Mouse (Mus musculus) MEL (cell line): ENCODE measurements around the gene Rag2. TPM values are rescaled to one million over a fixed set of nuclear protein-coding genes. Genes with fewer than 3 reads are reported as not detected.

Experiments
- DNase-seq: peaks from one replicate; pipeline ENCODE4 v3.0.0; 2011; ENCODE audit warnings: low read depth, low spot score
- H3K27ac ChIP-seq: 2 replicates; pipeline ENCODE4 v1.5.1; 2012; ENCODE audit warnings: low read depth, mild to moderate bottlenecking, control low read depth, low read length, moderate library complexity; ENCODE audit not compliant: control insufficient read depth
- H3K27me3 ChIP-seq, 2 experiments: fragments of 150-350 bp in 1 of 2; sonication (generic) in 1 of 2; 2 replicates each; pipeline ENCODE4 v1.6.1; 2012; ENCODE audit warnings: low read length in 2 of 2, mild to moderate bottlenecking in 2 of 2, improper control_type of control experiment in 1 of 2, moderate library complexity in 1 of 2; ENCODE audit not compliant: insufficient read depth in 2 of 2, control insufficient read depth in 1 of 2
- H3K36me3 ChIP-seq, 2 experiments: 2 replicates each; pipeline ENCODE4 v1.6.1; 2012 to 2014; ENCODE audit warnings: low read length in 2 of 2, improper control_type of control experiment in 1 of 2, inconsistent platforms in 1 of 2, mild to moderate bottlenecking in 1 of 2; ENCODE audit not compliant: insufficient read depth in 2 of 2, control insufficient read depth in 1 of 2
- H3K4me1 ChIP-seq, 2 experiments: fragments of 150-350 bp in 1 of 2; sonication (generic) in 1 of 2; 2 replicates each; pipeline ENCODE4 v1.6.1; 2012; ENCODE audit warnings: low read length in 2 of 2, improper control_type of control experiment in 1 of 2, mild to moderate bottlenecking in 1 of 2; ENCODE audit not compliant: insufficient read depth in 2 of 2, control insufficient read depth in 1 of 2
- H3K4me3 ChIP-seq, 2 experiments: fragments of 150-350 bp in 1 of 2; sonication (generic) in 1 of 2; 2 replicates each; pipeline ENCODE4 v1.5.1; 2012; ENCODE audit warnings: low read depth in 2 of 2, low read length in 2 of 2, mild to moderate bottlenecking in 2 of 2, moderate library complexity in 2 of 2, control low read depth in 1 of 2, improper control_type of control experiment in 1 of 2; ENCODE audit not compliant: control insufficient read depth in 1 of 2, insufficient read depth in 1 of 2
- H3K79me2 ChIP-seq: 2 replicates; pipeline ENCODE4 v1.6.1; 2012; ENCODE audit warnings: mild to moderate bottlenecking, low read length, moderate library complexity; ENCODE audit not compliant: control insufficient read depth, poor library complexity, insufficient read depth
- H3K9ac ChIP-seq: 2 replicates; pipeline ENCODE4 v1.6.1; 2012; ENCODE audit warnings: low read depth, mild to moderate bottlenecking, control low read depth, low read length, moderate library complexity; ENCODE audit not compliant: control insufficient read depth, poor library complexity, severe bottlenecking
- H3K9me3 ChIP-seq: fragments of 150-350 bp; sonication (generic); replicated peaks from 2 replicates; pipeline ENCODE4 v1.6.1; 2012; ENCODE audit warnings: mild to moderate bottlenecking, low read length, improper control_type of control experiment, moderate library complexity; ENCODE audit not compliant: insufficient read depth
- CHD1 ChIP-seq: IDR thresholded peaks from 2 replicates; pipeline ENCODE4 v1.6.1; 2012; ENCODE audit warnings: low read depth, mild to moderate bottlenecking, inconsistent platforms, low read length, improper control_type of control experiment
- E2F4 ChIP-seq: IDR thresholded peaks from 2 replicates; pipeline ENCODE4 v1.6.1; 2011; ENCODE audit warnings: low read depth, low read length, improper control_type of control experiment, borderline replicate concordance
- ELF1 ChIP-seq: IDR thresholded peaks from 2 replicates; pipeline ENCODE4 v1.6.1; 2014; ENCODE audit warnings: low read depth, mild to moderate bottlenecking, inconsistent platforms, low read length, improper control_type of control experiment, moderate library complexity
- EP300 ChIP-seq, 2 experiments: IDR thresholded peaks; 2 replicates each; pipeline ENCODE4 v1.6.1; 2011; ENCODE audit warnings: improper control_type of control experiment in 2 of 2, low read length in 2 of 2, low read depth in 1 of 2, mild to moderate bottlenecking in 1 of 2
- ETS1 ChIP-seq: IDR thresholded peaks from 2 replicates; pipeline ENCODE4 v1.6.1; 2012; ENCODE audit warnings: low read depth, mild to moderate bottlenecking, inconsistent platforms, low read length, improper control_type of control experiment, moderate library complexity
- GABPA ChIP-seq: IDR thresholded peaks from 2 replicates; pipeline ENCODE4 v1.6.1; 2012; ENCODE audit warnings: low read depth, mild to moderate bottlenecking, inconsistent platforms, low read length, improper control_type of control experiment, moderate library complexity
- JUND ChIP-seq: IDR thresholded peaks from 2 replicates; pipeline ENCODE4 v1.6.1; 2011; ENCODE audit warnings: low read depth, mild to moderate bottlenecking, improper control_type of control experiment, low read length
- KAT2A ChIP-seq: conservative IDR thresholded peaks from 2 replicates; pipeline ENCODE4 v1.6.1; 2012; ENCODE audit warnings: low read depth, low read length, improper control_type of control experiment, inconsistent platforms
- MAFK ChIP-seq: IDR thresholded peaks from 2 replicates; pipeline ENCODE4 v1.6.1; 2011; ENCODE audit warnings: low read depth, mild to moderate bottlenecking, low read length, improper control_type of control experiment, borderline replicate concordance
- MAZ ChIP-seq: IDR thresholded peaks from 2 replicates; pipeline ENCODE4 v1.6.1; 2012; ENCODE audit warnings: low read depth, mild to moderate bottlenecking, inconsistent platforms, low read length, improper control_type of control experiment
- MEF2A ChIP-seq: IDR thresholded peaks from 2 replicates; pipeline ENCODE4 v1.6.1; 2014; ENCODE audit warnings: low read depth, mild to moderate bottlenecking, inconsistent platforms, low read length, improper control_type of control experiment; ENCODE audit not compliant: poor library complexity, insufficient replicate concordance, severe bottlenecking; ENCODE audit errors: extremely low read depth
- MXI1 ChIP-seq: IDR thresholded peaks from 2 replicates; pipeline ENCODE4 v1.6.1; 2011; ENCODE audit warnings: mild to moderate bottlenecking, low read depth, low read length, improper control_type of control experiment
- POLR2AphosphoS2 ChIP-seq: IDR thresholded peaks from 2 replicates; pipeline ENCODE4 v1.6.1; 2011; ENCODE audit warnings: low read length, improper control_type of control experiment
- POLR2AphosphoS5 ChIP-seq: IDR thresholded peaks from 2 replicates; pipeline ENCODE4 v1.6.1; 2012; ENCODE audit warnings: low read depth, borderline replicate concordance, mild to moderate bottlenecking, inconsistent platforms, low read length, moderate library complexity, mixed read lengths
- RAD21 ChIP-seq: IDR thresholded peaks from 2 replicates; pipeline ENCODE4 v1.6.1; 2011; ENCODE audit warnings: mild to moderate bottlenecking, low read depth, low read length, improper control_type of control experiment
- SIN3A ChIP-seq: IDR thresholded peaks from 2 replicates; pipeline ENCODE4 v1.6.1; 2012; ENCODE audit warnings: low read length, improper control_type of control experiment, inconsistent platforms
- TAL1 ChIP-seq: IDR thresholded peaks from 2 replicates; pipeline ENCODE4 v1.6.1; 2012; ENCODE audit warnings: mild to moderate bottlenecking, inconsistent platforms, low read length, moderate library complexity, mixed read lengths
- TBP ChIP-seq: IDR thresholded peaks from 2 replicates; pipeline ENCODE4 v1.8.0; 2011; ENCODE audit warnings: low read depth, low read length, improper control_type of control experiment
- TCF12 ChIP-seq: IDR thresholded peaks from 2 replicates; pipeline ENCODE4 v1.6.1; 2014; ENCODE audit warnings: low read depth, mild to moderate bottlenecking, inconsistent platforms, low read length, improper control_type of control experiment, moderate library complexity
- UBTF ChIP-seq: IDR thresholded peaks from 2 replicates; pipeline ENCODE4 v1.6.1; 2012; ENCODE audit warnings: low read depth, mild to moderate bottlenecking, inconsistent platforms, low read length, improper control_type of control experiment, moderate library complexity, borderline replicate concordance; ENCODE audit not compliant: insufficient read depth
- USF1 ChIP-seq: IDR thresholded peaks from 2 replicates; pipeline ENCODE4 v1.6.1; 2014; ENCODE audit warnings: low read depth, mild to moderate bottlenecking, inconsistent platforms, low read length, improper control_type of control experiment, moderate library complexity
- ZMIZ1 ChIP-seq: IDR thresholded peaks from 2 replicates; pipeline ENCODE4 v1.6.1; 2012; ENCODE audit warnings: low read depth, mild to moderate bottlenecking, inconsistent platforms, low read length, improper control_type of control experiment, moderate library complexity
- ZNF384 ChIP-seq: IDR thresholded peaks from 2 replicates; pipeline ENCODE4 v1.6.1; 2012; ENCODE audit warnings: low read depth, mild to moderate bottlenecking, inconsistent platforms, low read length, improper control_type of control experiment
- polyA plus RNA-seq, 2 experiments: library from polyadenylated mRNA; stranded (reverse) in 1 of 2; unstranded in 1 of 2; fragments of >175 nt in 1 of 2; fragments of >200 nt in 1 of 2; gene quantifications; 2 replicates each; pipeline versions ENCODE4 v1.2.1 to v1.2.4; 2012; ENCODE audit warnings: low replicate concordance in 2 of 2, low read depth in 1 of 2; ENCODE audit not compliant: insufficient read length in 2 of 2, insufficient read depth in 1 of 2, missing spikeins in 1 of 2
- total RNA-seq: library from RNA; depleted of rRNA; stranded (reverse); fragments of 300-350 nt; gene quantifications from 2 replicates; pipeline ENCODE4 v1.2.3, GENCODE M21; 2012; rRNA removed

Gene Rag2
- not detected in 2 replicates for total RNA-seq
- polyA plus RNA-seq, result not detected

GRCm38 (mm10) chr2:101624526-101624925 lies at the start of gene Rag2:
Rag2 (plus strand) TSS chr2:101624718.
- TF ChIP-seq JUND, result no peak
- TF ChIP-seq MAFK, result no peak
- TF ChIP-seq ZNF384, result no peak
- TF ChIP-seq POLR2AphosphoS5, result no peak
- no peak for TF ChIP-seq MAZ
- TF ChIP-seq TCF12, result no peak
- no peak for TF ChIP-seq RAD21
- TF ChIP-seq ELF1, result no peak
- no peak for TF ChIP-seq GABPA
- no peak for TF ChIP-seq ETS1
- TF ChIP-seq POLR2AphosphoS2, result no peak
- no peak for TF ChIP-seq E2F4
- no peak for TF ChIP-seq SIN3A
- TF ChIP-seq KAT2A, result no peak
- no peak for TF ChIP-seq ZMIZ1
- no peak for TF ChIP-seq TBP
- no peak for TF ChIP-seq UBTF
- no peak for DNase-seq
- H3K4me1 ChIP-seq, result peaks cover 7 to 18% of the 10 kb centered on the region in 2 experiments

GRCm38 (mm10) chr2:101577243-101577642 lies 47.3 kb upstream of the Rag2 start:
- no peaks in the 10 kb centered on the region for H3K27me3 ChIP-seq
- DNase-seq, result no peak
- H3K36me3 ChIP-seq, result peaks cover 0 to 13% of the 10 kb centered on the region in 2 experiments; a peak in 2 of 4 replicates
- H3K9ac ChIP-seq, result no peak overlapping the region
- H3K27ac ChIP-seq, result no peak overlapping the region
- no peaks in the 10 kb centered on the region for H3K79me2 ChIP-seq
- H3K4me1 ChIP-seq, result peaks cover 3 to 10% of the 10 kb centered on the region in 2 experiments
- no peak overlapping the region for H3K4me3 ChIP-seq
- no peaks in the 10 kb centered on the region for H3K9me3 ChIP-seq
- TF ChIP-seq POLR2AphosphoS2 (no peak), ETS1 (no peak), TBP (no peak), MXI1 (no peak), USF1 (no peak), EP300 (IDR thresholded peaks at IDR 0.05; ENCODE audit: low read depth in 1 of 2, low read length in 2 of 2) (no peak), UBTF (no peak), MEF2A (no peak), POLR2AphosphoS5 (no peak), TCF12 (no peak), CHD1 (no peak), TAL1 (no peak)

More at GRCm38 (mm10) chr2:101624526-101624925, at the start of gene Rag2:
- Histone ChIP-seq H3K27ac (no peak within 1 kb of the TSS), H3K9me3 (no peaks in the 10 kb centered on the region), H3K9ac (no peak within 1 kb of the TSS), H3K4me3 (no peak within 1 kb of the TSS), H3K79me2 (no peaks in the 10 kb centered on the region), H3K27me3 (no peaks in the 10 kb centered on the region), H3K36me3 (peaks cover 0 to 20% of the 10 kb centered on the region in 2 experiments; a peak in 2 of 4 replicates)
